Mouse (Mus musculus) myocyte (in vitro differentiated cells): Measurements from ENCODE around the gene Atxn2l.

Experiments
- POLR2A ChIP-seq: IDR thresholded peaks from one replicate; pipeline ENCODE4 v1.6.1; 2011; ENCODE audit warnings: low read depth, mild to moderate bottlenecking, control low read depth, moderate library complexity; ENCODE audit not compliant: insufficient read length
- TCF12 ChIP-seq: IDR thresholded peaks from one replicate; pipeline ENCODE4 v1.6.1; 2011; ENCODE audit warnings: mild to moderate bottlenecking, control low read depth; ENCODE audit not compliant: poor library complexity, insufficient read depth, severe bottlenecking

- TF ChIP-seq POLR2A, result peak; percentile 58
- TF ChIP-seq TCF12, result no peak
These were observed 1.1 kb downstream of the Atxn2l start for GRCm38 (mm10) chr7:126502023-126502741.
